Mouse (Mus musculus) liver, embryonic 13.5 days (tissue): Measurements from ENCODE around the gene Acad12. TPM values are rescaled to one million over a fixed set of nuclear protein-coding genes. Genes with fewer than 3 reads are reported as not detected.

Experiments used
- ATAC-seq: fragments of 200-750 bp; cut with Nextera tagmentation; 2 replicates; pipeline ENCODE4 v1.8.0; 2017; ENCODE audit warnings: low read depth, mild to moderate bottlenecking, moderate number of reproducible peaks, moderate library complexity
- DNase-seq: peaks from one replicate; pipeline ENCODE4 v3.0.0; 2022
- H3K27ac ChIP-seq: fragments of 300-500 bp; sonication (generic); 2 replicates; pipeline ENCODE4 v1.5.1; 2015; ENCODE audit warnings: moderate library complexity, mild to moderate bottlenecking, inconsistent platforms
- H3K27me3 ChIP-seq: fragments of 300-500 bp; sonication (generic); 2 replicates; pipeline ENCODE4 v1.6.1; 2015; ENCODE audit warnings: mild to moderate bottlenecking, inconsistent platforms
- H3K36me3 ChIP-seq: fragments of 300-500 bp; sonication (generic); 2 replicates; pipeline ENCODE4 v1.6.1; 2015; ENCODE audit warnings: mild to moderate bottlenecking, inconsistent platforms
- H3K4me1 ChIP-seq: fragments of 300-500 bp; sonication (generic); replicated peaks from 2 replicates; pipeline ENCODE4 v1.6.1; 2015; ENCODE audit warnings: inconsistent platforms
- H3K4me2 ChIP-seq: fragments of 300-500 bp; sonication (generic); 2 replicates; pipeline ENCODE4 v1.6.1; 2015; ENCODE audit warnings: inconsistent platforms, mild to moderate bottlenecking, moderate library complexity
- H3K4me3 ChIP-seq: fragments of 300-500 bp; sonication (generic); replicated peaks from 2 replicates; pipeline ENCODE4 v1.5.1; 2015; ENCODE audit warnings: mild to moderate bottlenecking, inconsistent platforms
- H3K9ac ChIP-seq: fragments of 300-500 bp; sonication (generic); 2 replicates; pipeline ENCODE4 v1.6.1; 2015; ENCODE audit warnings: mild to moderate bottlenecking, inconsistent platforms
- H3K9me3 ChIP-seq: fragments of 300-500 bp; sonication (generic); replicated peaks from 2 replicates; pipeline ENCODE4 v1.6.1; 2016; ENCODE audit warnings: inconsistent platforms
- WGBS: fragments of 180-500 bp; shearing (Covaris S2); methylation state at CpG from one replicate; pipeline ENCODE4 v1.1.7; 2015; ENCODE audit not compliant: insufficient replicate concordance; 5-methylcytosine and 5-hydroxymethylcytosine counted together
- polyA plus RNA-seq: library from polyadenylated mRNA; unstranded; fragments of >200 nt; fragmentation: Nextera tagmentation; extraction: Ambion mirVana; gene quantifications from 2 replicates; pipeline ENCODE4 v1.2.1, GENCODE M21; 2015

Gene Acad12
- polyA plus RNA-seq, 1 experiment from 2014 or later = 1.4 TPM

GRCm38 (mm10) chr5:121576927-121577488, 41.7 kb downstream of the Acad12 start:
- Histone ChIP-seq H3K4me2 (no peak overlapping the region), H3K27me3 (no peaks in the 10 kb centered on the region), H3K4me1 (no peaks in the 10 kb centered on the region), H3K36me3 (peaks cover 66% of the 10 kb centered on the region), H3K27ac (no peak overlapping the region), H3K4me3 (no peak overlapping the region), H3K9me3 (no peaks in the 10 kb centered on the region), H3K9ac (no peak overlapping the region)
- WGBS = 83% methylated on average over 11 of the region's 11 CpGs
- ATAC-seq (no peak), DNase-seq (no peak)

DNA sequence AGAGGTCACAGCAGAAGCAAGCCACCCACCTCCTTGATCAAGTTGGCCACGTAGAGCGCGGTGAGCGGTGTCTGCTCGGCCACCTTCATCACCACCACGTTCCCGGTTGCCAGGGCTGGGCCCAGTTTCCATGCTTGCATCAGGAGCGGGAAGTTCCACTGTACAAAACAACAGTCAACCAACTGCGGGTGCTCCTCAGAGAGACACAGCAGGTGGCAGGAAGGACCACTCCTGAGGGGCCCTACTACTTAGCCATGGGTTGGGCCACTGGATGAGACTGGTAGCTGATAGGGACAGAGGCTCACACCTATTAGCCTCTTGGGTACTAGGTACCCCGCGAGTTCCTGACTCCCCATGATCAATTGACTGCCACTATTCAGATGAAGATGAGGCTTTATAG, 42.9 kb downstream of the Acad12 start:
- H3K36me3 ChIP-seq = peaks cover 77% of the 10 kb centered on the region
- no peaks in the 10 kb centered on the region for H3K27me3 ChIP-seq
- no peak overlapping the region for H3K27ac ChIP-seq
- H3K9ac ChIP-seq = no peak overlapping the region
- H3K4me3 ChIP-seq = no peak overlapping the region
- DNase-seq (no peak), ATAC-seq (no peak)
- no peaks in the 10 kb centered on the region for H3K9me3 ChIP-seq
- WGBS = 88% methylated on average over 11 of the region's 11 CpGs
- no peaks in the 10 kb centered on the region for H3K4me1 ChIP-seq
- no peak overlapping the region for H3K4me2 ChIP-seq

GRCm38 (mm10) chr5:121574145-121574544, 44.6 kb downstream of the Acad12 start:
- ATAC-seq (no peak), DNase-seq (no peak)
- 80% methylated on average over 13 of the region's 13 CpGs for WGBS
- H3K27ac ChIP-seq = no peak overlapping the region
- H3K4me1 ChIP-seq = no peaks in the 10 kb centered on the region
- H3K4me3 ChIP-seq = no peak overlapping the region
- H3K9ac ChIP-seq = no peak overlapping the region
- H3K4me2 ChIP-seq = no peak overlapping the region
- H3K27me3 ChIP-seq = no peaks in the 10 kb centered on the region
- H3K9me3 ChIP-seq = no peaks in the 10 kb centered on the region
- peaks cover 75% of the 10 kb centered on the region for H3K36me3 ChIP-seq

GRCm38 (mm10) chr5:121570787-121571186, 48.0 kb downstream of the Acad12 start:
- peaks cover 69% of the 10 kb centered on the region for H3K36me3 ChIP-seq
- no peak for DNase-seq
- 74% methylated on average over 1 of the region's 1 CpGs for WGBS

DNA sequence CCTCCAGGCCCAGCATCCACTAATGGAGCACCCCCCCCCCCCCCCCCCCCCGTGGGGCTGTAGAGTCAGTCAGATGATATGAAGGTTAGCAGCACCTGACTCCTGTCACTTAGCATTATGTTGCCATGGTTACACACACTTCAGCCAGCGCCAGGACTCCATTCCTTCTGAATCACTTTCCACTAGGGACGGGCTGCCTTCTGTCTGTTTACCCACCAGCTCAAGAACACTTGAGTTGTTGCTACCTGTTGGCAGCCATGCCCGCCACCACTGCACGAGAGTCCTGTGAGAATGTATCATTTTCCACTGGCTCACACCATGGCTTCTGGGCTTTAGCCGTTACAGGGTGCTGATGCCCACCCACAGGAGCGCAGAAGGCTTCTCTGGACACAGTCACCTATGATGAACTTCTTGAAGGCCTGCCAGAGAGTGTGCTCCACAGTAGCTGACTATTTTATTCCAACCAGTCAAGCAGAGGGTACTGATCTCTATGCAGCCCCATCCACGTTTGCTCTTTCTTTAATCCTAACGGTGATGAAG, 48.8 kb downstream of the Acad12 start:
- Histone ChIP-seq H3K27me3 (no peaks in the 10 kb centered on the region), H3K4me2 (no peak overlapping the region), H3K9ac (no peak overlapping the region), H3K36me3 (peaks cover 62% of the 10 kb centered on the region), H3K4me3 (no peak overlapping the region), H3K27ac (no peak overlapping the region), H3K4me1 (0 out of 2 replicates have a peak, but pooled peaks cover 6% of the 10 kb centered on the region), H3K9me3 (no peaks in the 10 kb centered on the region)
- 80% methylated on average over 9 of the region's 9 CpGs for WGBS
- no peak for DNase-seq
- ATAC-seq = no peak

More at GRCm38 (mm10) chr5:121570787-121571186, 48.0 kb downstream of the Acad12 start:
- ATAC-seq = no peak
- Histone ChIP-seq H3K27ac (no peak overlapping the region), H3K4me3 (no peak overlapping the region), H3K27me3 (no peaks in the 10 kb centered on the region), H3K4me2 (no peak overlapping the region), H3K9me3 (no peaks in the 10 kb centered on the region), H3K4me1 (0 out of 2 replicates have a peak, but pooled peaks cover 6% of the 10 kb centered on the region), H3K9ac (no peak overlapping the region)

GRCm38 (mm10) chr5:121566035-121566681, 52.6 kb downstream of the Acad12 start:
- H3K9ac ChIP-seq = no peak overlapping the region
- no peak overlapping the region for H3K27ac ChIP-seq
- peaks cover 12% of the 10 kb centered on the region; the same call in 1 of the 2 replicates for H3K4me1 ChIP-seq
- no peaks in the 10 kb centered on the region for H3K9me3 ChIP-seq
- DNase-seq (no peak), ATAC-seq (no peak)
- H3K4me2 ChIP-seq = no peak overlapping the region
- H3K27me3 ChIP-seq = no peaks in the 10 kb centered on the region
- H3K36me3 ChIP-seq = peaks cover 27% of the 10 kb centered on the region
- WGBS = 78% methylated on average over 16 of the region's 16 CpGs
- no peak overlapping the region for H3K4me3 ChIP-seq

DNA sequence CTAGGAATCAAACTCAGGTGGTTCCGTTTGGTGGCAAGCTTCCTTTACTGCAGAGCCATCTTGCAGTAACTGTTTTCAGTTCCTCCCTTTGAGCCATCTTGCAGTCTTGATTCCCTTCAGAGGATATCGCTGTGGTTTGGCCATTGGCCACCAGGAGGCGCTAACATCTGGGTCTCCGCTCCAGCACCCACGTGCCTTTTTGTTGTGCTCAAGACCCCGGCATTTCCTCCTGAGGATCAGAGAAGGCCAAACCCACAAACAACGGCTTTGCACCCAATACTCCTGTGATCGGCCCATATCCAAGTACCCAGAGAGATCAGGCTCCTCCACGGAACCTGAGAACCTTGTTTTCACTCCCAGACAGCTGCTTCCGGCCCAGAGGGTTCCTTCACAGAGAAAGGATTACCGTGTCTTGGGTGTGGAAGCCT, 54.3 kb downstream of the Acad12 start:
- Histone ChIP-seq H3K9me3 (no peaks in the 10 kb centered on the region), H3K4me2 (peak overlapping the region; percentile 52), H3K27me3 (no peaks in the 10 kb centered on the region), H3K27ac (no peak overlapping the region), H3K36me3 (peaks cover 12% of the 10 kb centered on the region), H3K4me3 (0 out of 2 replicates have a peak overlapping the region, but pooled peaks have one; percentile 1), H3K9ac (no peak overlapping the region), H3K4me1 (peaks cover 12% of the 10 kb centered on the region; the same call in 1 of the 2 replicates)
- 5% methylated on average over 11 of the region's 11 CpGs for WGBS
- ATAC-seq (no peak), DNase-seq (peak; percentile 70)

DNA sequence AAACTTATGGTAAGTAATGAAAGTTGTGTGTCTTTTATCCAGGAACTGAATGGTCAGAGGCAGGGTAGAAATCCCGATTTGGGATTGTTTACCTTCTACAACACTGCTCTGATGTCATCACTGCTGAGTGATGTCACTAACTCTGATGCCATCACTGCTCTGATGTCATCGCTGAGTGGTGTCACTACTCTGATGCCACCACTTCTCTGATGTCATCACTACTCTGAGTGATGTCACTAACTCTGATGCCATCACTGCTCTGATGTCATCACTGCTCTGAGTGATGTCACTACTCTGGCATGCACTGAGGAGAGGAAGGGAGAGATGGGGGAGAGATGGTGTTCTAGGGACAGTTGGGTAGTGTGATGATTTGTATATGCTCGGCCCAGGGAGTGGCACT, 56.3 kb downstream of the Acad12 start:
- Histone ChIP-seq H3K27ac (no peak overlapping the region), H3K4me1 (peaks cover 12% of the 10 kb centered on the region; the same call in 1 of the 2 replicates), H3K9me3 (no peaks in the 10 kb centered on the region), H3K9ac (no peak overlapping the region), H3K27me3 (no peaks in the 10 kb centered on the region), H3K4me2 (no peak overlapping the region), H3K36me3 (no peaks in the 10 kb centered on the region), H3K4me3 (no peak overlapping the region)
- ATAC-seq (no peak), DNase-seq (no peak)
- 71% methylated on average over 3 of the region's 3 CpGs for WGBS

DNA sequence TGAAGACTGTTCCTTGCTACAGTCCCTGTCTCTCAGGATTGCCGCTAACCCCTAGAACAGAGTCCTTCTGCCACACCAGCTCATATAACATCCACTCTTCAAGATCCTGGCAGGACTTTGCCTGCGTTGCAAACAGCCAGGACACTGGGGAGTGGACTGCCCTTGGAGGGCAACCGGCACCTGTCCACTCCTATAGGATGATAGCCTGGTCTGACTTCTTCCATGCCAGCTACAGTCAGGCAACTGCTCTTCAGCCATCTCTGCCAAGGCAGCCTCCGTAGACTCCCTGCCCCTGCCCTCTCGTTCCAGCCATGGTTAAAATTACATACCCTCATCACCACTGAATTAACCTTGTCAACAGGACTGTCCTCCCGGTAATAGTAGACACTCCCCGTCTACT, 69.5 kb downstream of the Acad12 start:
- no peak overlapping the region for H3K4me2 ChIP-seq
- no peak overlapping the region for H3K27ac ChIP-seq
- DNase-seq (no peak), ATAC-seq (no peak)
- H3K9me3 ChIP-seq = no peaks in the 10 kb centered on the region
- WGBS = 78% methylated on average over 7 of the region's 7 CpGs
- peaks cover 39% of the 10 kb centered on the region for H3K4me1 ChIP-seq
- no peak overlapping the region for H3K9ac ChIP-seq
- no peak overlapping the region for H3K4me3 ChIP-seq
- no peaks in the 10 kb centered on the region for H3K27me3 ChIP-seq
- H3K36me3 ChIP-seq = no peaks in the 10 kb centered on the region

DNA sequence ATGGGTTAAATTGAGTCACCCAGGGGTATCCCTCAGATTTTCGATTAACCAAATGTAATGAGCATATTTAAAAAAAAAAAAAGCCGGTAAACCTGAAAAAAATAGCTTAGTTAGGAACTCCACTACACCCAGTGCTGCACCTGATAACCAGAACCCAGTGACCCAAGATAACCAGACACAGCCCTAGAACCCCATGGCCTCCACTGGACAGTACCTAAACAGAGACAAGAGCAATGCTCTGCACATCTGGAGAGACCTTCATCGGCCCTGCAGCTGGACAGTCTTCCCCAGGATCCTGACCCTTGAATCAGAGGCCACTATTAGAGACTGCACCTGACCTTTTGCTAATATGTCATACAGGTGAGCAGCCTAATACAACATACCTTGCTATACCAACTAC, 71.7 kb downstream of the Acad12 start:
- Histone ChIP-seq H3K36me3 (no peaks in the 10 kb centered on the region; the same call in 1 of the 2 replicates), H3K4me2 (peak overlapping the region; percentile 68), H3K9me3 (no peaks in the 10 kb centered on the region), H3K4me3 (peak overlapping the region; percentile 100), H3K27ac (peak overlapping the region; percentile 92), H3K27me3 (no peaks in the 10 kb centered on the region), H3K9ac (peak overlapping the region; percentile 98), H3K4me1 (peaks cover 52% of the 10 kb centered on the region)
- 62% methylated on average over 3 of the region's 3 CpGs for WGBS
- ATAC-seq (peak; percentile 62), DNase-seq (peak; percentile 36)
